Mouse (Mus musculus) lung, embryonic 16.5 days (tissue): ENCODE data around the gene Syce2. TPM values are rescaled to one million over a fixed set of nuclear protein-coding genes. Genes with fewer than 3 reads are reported as not detected.
"Not testable (repeated sequence)": the region's sequence is repeated elsewhere in the genome, so short reads cannot be mapped to it uniquely, and the experiment has no call there.

ENCODE experiments used
- ATAC-seq: fragments of 200-750 bp; cut with Nextera tagmentation; 2 replicates; pipeline ENCODE4 v1.8.0; 2017; ENCODE audit warnings: low read depth, mild to moderate bottlenecking, moderate library complexity
- H3K27ac ChIP-seq: fragments of 300-500 bp; sonication (generic); 2 replicates; pipeline ENCODE4 v1.5.1; 2014; ENCODE audit warnings: mild to moderate bottlenecking, control low read depth, low read length
- H3K27me3 ChIP-seq: fragments of 300-500 bp; sonication (generic); 2 replicates; pipeline ENCODE4 v1.6.1; 2014; ENCODE audit warnings: low read depth, low read length, mixed read lengths; ENCODE audit not compliant: control insufficient read depth, insufficient read depth
- H3K36me3 ChIP-seq: fragments of 300-500 bp; sonication (generic); 2 replicates; pipeline ENCODE4 v1.6.1; 2014; ENCODE audit warnings: low read length; ENCODE audit not compliant: control insufficient read depth, insufficient read depth
- H3K4me1 ChIP-seq: fragments of 300-500 bp; sonication (generic); replicated peaks from 2 replicates; pipeline ENCODE4 v1.6.1; 2014; ENCODE audit warnings: low read length, mixed read lengths; ENCODE audit not compliant: control insufficient read depth, insufficient read depth
- H3K4me2 ChIP-seq: fragments of 300-500 bp; sonication (generic); 2 replicates; pipeline ENCODE4 v1.6.1; 2014; ENCODE audit warnings: low read depth, low read length, control low read depth
- H3K4me3 ChIP-seq: fragments of 300-500 bp; sonication (generic); 2 replicates; pipeline ENCODE4 v1.5.1; 2014; ENCODE audit warnings: mild to moderate bottlenecking, low read length, control low read depth
- H3K9ac ChIP-seq: fragments of 300-500 bp; sonication (generic); 2 replicates; pipeline ENCODE4 v1.6.1; 2014; ENCODE audit warnings: low read length, control low read depth
- H3K9me3 ChIP-seq: fragments of 300-500 bp; sonication (generic); 2 replicates; pipeline ENCODE4 v1.6.1; 2016; ENCODE audit warnings: low read length; ENCODE audit not compliant: control insufficient read depth
- WGBS: fragments of 180-500 bp; shearing (Covaris S2); extraction: QIAGEN DNeasy Blood & Tissue Kit; methylation state at CpG from one replicate; pipeline ENCODE4 v1.1.7; 2014; 5-methylcytosine and 5-hydroxymethylcytosine counted together
- polyA plus RNA-seq: library from polyadenylated mRNA; unstranded; fragments of >200 nt; fragmentation: Nextera tagmentation; extraction: Ambion mirVana; gene quantifications from 2 replicates; pipeline ENCODE4 v1.2.1, GENCODE M21; 2015

The Syce2 gene
- polyA plus RNA-seq = 58.7 and 59.6 TPM in 2 replicates

GRCm38 (mm10) chr8:84871376-84872308 is at the start of gene Syce2:
Gene Syce2, plus strand, starts transcription at chr8:84872111.
- Histone ChIP-seq H3K9ac (peak within 1 kb of the TSS; percentile 75), H3K4me1 (peaks cover 11% of the 10 kb centered on the region), H3K4me3 (peak within 1 kb of the TSS; percentile 57), H3K4me2 (peak within 1 kb of the TSS; percentile 99), H3K27ac (no peak within 1 kb of the TSS), H3K36me3 (peaks cover 18% of the 10 kb centered on the region), H3K9me3 (no peaks in the 10 kb centered on the region), H3K27me3 (no peaks in the 10 kb centered on the region)
- peak; percentile 83 for ATAC-seq
- WGBS = 12% methylated on average over 41 of the region's 46 CpGs

- Histone ChIP-seq H3K4me1 (no peaks in the 10 kb centered on the region), H3K36me3 (no peaks in the 10 kb centered on the region), H3K27ac (no peak within 1 kb of the TSS), H3K9ac (no peak within 1 kb of the TSS), H3K27me3 (no peaks in the 10 kb centered on the region), H3K4me3 (no peak within 1 kb of the TSS), H3K4me2 (peak within 1 kb of the TSS; percentile 39; the same call in 1 of the 2 replicates), H3K9me3 (no peaks in the 10 kb centered on the region)
- WGBS = 39% methylated on average over 3 of the region's 3 CpGs
- no peak for ATAC-seq
Observed at GRCm38 (mm10) chr8:84822723-84823122, 49.2 kb upstream of the Syce2 start, which contains the start of gene Dand5. Gene Dand5, minus strand, starts transcription at chr8:84822823.

- Histone ChIP-seq H3K36me3 (no peaks in the 10 kb centered on the region), H3K27ac (no peak overlapping the region), H3K27me3 (no peaks in the 10 kb centered on the region), H3K4me2 (peak overlapping the region; percentile 39; the same call in 1 of the 2 replicates), H3K9ac (no peak overlapping the region), H3K4me3 (no peak overlapping the region), H3K4me1 (no peaks in the 10 kb centered on the region), H3K9me3 (no peaks in the 10 kb centered on the region)
- peak; percentile 83 for ATAC-seq
- WGBS = under 1% methylated on average over 18 of the region's 18 CpGs
Observed at GRCm38 (mm10) chr8:84823653-84824052, 48.3 kb upstream of the Syce2 start.

- no peak overlapping the region for H3K4me2 ChIP-seq
- no peak overlapping the region for H3K4me3 ChIP-seq
- no peaks in the 10 kb centered on the region for H3K27me3 ChIP-seq
- H3K9ac ChIP-seq = no peak overlapping the region
- H3K36me3 ChIP-seq = no peaks in the 10 kb centered on the region
- no peak for ATAC-seq
- no peaks in the 10 kb centered on the region for H3K4me1 ChIP-seq
- no peaks in the 10 kb centered on the region for H3K9me3 ChIP-seq
- H3K27ac ChIP-seq = no peak overlapping the region
- 38% methylated on average over 4 of the region's 4 CpGs for WGBS
Observed at GRCm38 (mm10) chr8:84825636-84826035, 46.3 kb upstream of the Syce2 start.

GRCm38 (mm10) chr8:84826518-84826917 is 45.4 kb upstream of the Syce2 start:
- not testable (repeated sequence) for H3K4me2 ChIP-seq, H3K4me3 ChIP-seq, H3K27me3 ChIP-seq, H3K9me3 ChIP-seq, H3K36me3 ChIP-seq, H3K4me1 ChIP-seq, H3K9ac ChIP-seq, ATAC-seq, H3K27ac ChIP-seq
- WGBS = 76% methylated on average over 1 of the region's 2 CpGs

GRCm38 (mm10) chr8:84831490-84831889 is 40.4 kb upstream of the Syce2 start, which contains the start of gene Gadd45gip1:
Gene Gadd45gip1, plus strand, starts transcription at chr8:84831522.
- Histone ChIP-seq H3K9me3 (no peaks in the 10 kb centered on the region), H3K27me3 (no peaks in the 10 kb centered on the region), H3K4me3 (peak within 1 kb of the TSS; percentile 90), H3K4me2 (peak within 1 kb of the TSS; percentile 52), H3K36me3 (peaks cover 10% of the 10 kb centered on the region; the same call in 1 of the 2 replicates), H3K4me1 (peaks cover 18% of the 10 kb centered on the region), H3K9ac (peak within 1 kb of the TSS; percentile 99), H3K27ac (peak within 1 kb of the TSS; percentile 94)
- 71% methylated on average over 11 of the region's 11 CpGs for WGBS
- no peak for ATAC-seq

- H3K9me3 ChIP-seq = no peaks in the 10 kb centered on the region
- peak overlapping the region; percentile 99 for H3K9ac ChIP-seq
- under 1% methylated on average over 47 of the region's 59 CpGs for WGBS
- H3K4me3 ChIP-seq = peak overlapping the region; percentile 90
- H3K4me2 ChIP-seq = peak overlapping the region; percentile 52
- H3K4me1 ChIP-seq = peaks cover 18% of the 10 kb centered on the region
- H3K36me3 ChIP-seq = peaks cover 14% of the 10 kb centered on the region; the same call in 1 of the 2 replicates
- H3K27me3 ChIP-seq = no peaks in the 10 kb centered on the region
- H3K27ac ChIP-seq = peak overlapping the region; percentile 94
- peak; percentile 83 for ATAC-seq
Observed at GRCm38 (mm10) chr8:84832034-84832717, 39.7 kb upstream of the Syce2 start.

GRCm38 (mm10) chr8:84832759-84833742 is 38.9 kb upstream of the Syce2 start:
- Histone ChIP-seq H3K4me3 (peak overlapping the region; percentile 90), H3K4me1 (peaks cover 18% of the 10 kb centered on the region), H3K27ac (peak overlapping the region; percentile 94), H3K27me3 (no peaks in the 10 kb centered on the region), H3K4me2 (peak overlapping the region; percentile 52), H3K9ac (peak overlapping the region; percentile 99), H3K36me3 (peaks cover 22% of the 10 kb centered on the region; the same call in 1 of the 2 replicates), H3K9me3 (no peaks in the 10 kb centered on the region)
- WGBS = 46% methylated on average over 10 of the region's 10 CpGs
- ATAC-seq = no peak
